Mouse (Mus musculus): ENCODE measurements around the gene Mast4.

Mast4 gene

GRCm38 (mm10) chr13:103121796-103122792 lies 212.2 kb downstream of the Mast4 start:
- DNase-seq (ENCODE audit: low read depth, low spot score), result no peak

- no peak for DNase-seq (ENCODE audit: low read depth, low spot score)
These were observed 213.6 kb downstream of the Mast4 start for GRCm38 (mm10) chr13:103120669-103121131.

- no peak for DNase-seq (ENCODE audit: low read depth, low spot score)
These were observed 214.6 kb downstream of the Mast4 start for GRCm38 (mm10) chr13:103119728-103120127.

DNA sequence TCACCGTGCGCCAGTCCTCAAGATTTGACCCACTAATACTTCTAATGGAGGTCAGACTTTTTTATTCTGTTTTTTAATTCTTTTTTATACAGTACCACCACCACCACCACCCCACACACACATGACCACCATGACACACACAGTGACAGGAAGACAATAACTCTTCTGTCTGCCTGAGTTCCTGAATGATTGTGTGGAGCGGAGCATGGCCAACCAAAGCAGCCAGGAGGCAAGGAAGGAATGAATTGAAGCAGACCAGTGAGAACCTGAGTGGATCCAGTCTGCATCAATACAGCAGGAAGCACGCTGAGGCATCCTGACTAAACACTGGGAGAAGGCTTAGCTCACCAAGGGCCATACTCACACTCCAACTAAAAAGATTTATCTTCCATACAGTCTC lies 219.2 kb downstream of the Mast4 start:
- no peak for DNase-seq (ENCODE audit: low read depth, low spot score)

GRCm38 (mm10) chr13:103114274-103114673 lies 220.0 kb downstream of the Mast4 start:
- no peak for DNase-seq (ENCODE audit: low read depth, low spot score)

- DNase-seq (ENCODE audit: low read depth, low spot score), result peak; percentile 3
These were observed 224.4 kb downstream of the Mast4 start for GRCm38 (mm10) chr13:103109872-103110271.

DNA sequence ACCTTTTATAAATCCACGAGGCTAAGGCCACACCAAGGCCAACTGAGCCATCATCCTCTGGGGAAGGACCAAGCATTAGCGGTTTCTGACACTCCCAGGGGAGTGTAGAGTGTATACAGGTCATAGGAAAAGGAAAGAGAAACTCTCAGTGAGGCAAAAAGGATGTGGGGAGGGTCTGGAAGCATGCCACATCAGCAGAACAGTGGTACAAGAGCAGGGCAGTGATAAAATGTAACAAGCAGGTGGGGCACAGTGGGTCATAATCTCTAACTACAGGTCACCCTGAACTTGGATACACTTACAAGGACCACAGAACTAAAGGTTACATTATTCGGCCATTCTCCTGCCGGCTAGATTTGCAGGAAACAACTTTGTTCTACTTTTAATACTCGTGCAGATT lies 226.9 kb downstream of the Mast4 start:
- DNase-seq (ENCODE audit: low read depth, low spot score), result no peak

DNA sequence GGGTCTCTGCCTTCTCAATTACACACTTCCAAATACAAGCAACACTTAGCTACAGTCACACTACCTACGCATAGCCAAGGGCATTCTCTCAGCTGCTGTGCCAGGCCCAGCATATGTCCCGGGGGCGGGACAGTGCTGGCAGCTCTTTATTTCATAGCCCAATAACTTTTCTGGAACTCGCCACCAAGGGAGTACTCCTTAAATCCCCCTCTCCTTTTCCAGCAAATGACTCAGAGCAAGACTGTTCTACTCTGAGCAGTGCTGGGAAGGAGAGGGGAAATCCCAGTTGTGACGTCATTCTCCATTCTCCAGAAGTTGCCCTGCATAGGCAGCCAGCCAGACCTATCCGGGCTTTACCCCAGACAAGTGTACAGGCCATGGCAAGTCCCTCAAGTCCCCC lies 231.7 kb downstream of the Mast4 start:
- no peak for DNase-seq (ENCODE audit: low read depth, low spot score)

DNA sequence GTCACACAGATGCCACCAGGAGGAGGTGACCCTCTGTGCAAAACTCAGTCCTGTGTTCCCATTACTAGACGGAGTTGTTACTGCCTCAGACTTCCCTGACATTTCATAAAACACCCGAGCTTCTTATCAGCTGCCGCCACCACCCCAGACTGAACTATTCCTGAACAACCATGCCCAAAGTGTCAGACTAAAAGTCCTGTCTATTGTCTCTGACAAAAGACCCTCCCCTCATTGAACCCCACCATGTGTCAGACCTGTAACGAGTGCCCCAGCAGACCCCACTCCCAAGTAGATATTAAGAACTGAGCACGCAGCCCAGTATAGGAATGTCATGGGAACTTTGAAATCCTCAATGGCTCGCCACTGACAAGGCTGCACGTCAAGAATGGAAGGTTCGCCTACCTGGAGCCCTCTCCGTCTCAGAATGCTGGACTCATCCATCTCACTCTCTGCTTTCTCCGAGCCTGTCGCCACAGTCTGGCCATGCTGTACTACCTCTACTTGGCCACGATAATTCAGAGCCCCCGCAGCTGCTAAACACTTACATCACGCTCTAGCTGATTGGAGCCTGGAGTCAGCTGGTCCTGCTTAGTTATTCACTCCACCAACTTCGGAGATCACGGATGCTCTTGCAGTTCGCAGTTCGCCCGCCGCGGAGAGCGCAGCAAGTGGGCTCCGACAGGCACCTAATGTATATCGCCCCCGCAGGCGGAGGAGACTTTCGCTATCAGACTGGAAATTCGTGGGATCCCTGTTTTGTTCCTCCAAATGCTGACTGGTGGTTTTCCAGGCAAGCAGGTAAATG lies 237.7 kb downstream of the Mast4 start:
- no peak for DNase-seq (ENCODE audit: low read depth, low spot score)

DNA sequence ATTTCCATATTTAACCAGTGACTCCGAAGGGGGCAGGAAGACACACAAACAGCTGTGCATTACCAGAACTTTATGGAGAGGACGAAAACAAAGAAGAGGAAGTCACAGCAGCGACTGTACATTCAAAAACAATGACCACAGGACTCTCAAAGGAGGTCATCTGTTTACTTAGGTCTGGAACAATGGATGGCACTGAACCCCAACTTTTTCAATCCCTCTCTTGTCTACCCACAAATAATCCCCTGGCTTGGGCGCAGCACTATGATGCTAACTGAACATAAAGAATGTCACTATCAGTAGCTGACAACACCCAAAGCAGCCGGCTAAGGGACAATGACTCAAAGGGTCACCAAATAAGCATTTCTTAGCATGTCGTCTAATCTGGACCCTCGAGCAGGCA lies 238.8 kb downstream of the Mast4 start:
- DNase-seq (ENCODE audit: low read depth, low spot score), result no peak

DNA sequence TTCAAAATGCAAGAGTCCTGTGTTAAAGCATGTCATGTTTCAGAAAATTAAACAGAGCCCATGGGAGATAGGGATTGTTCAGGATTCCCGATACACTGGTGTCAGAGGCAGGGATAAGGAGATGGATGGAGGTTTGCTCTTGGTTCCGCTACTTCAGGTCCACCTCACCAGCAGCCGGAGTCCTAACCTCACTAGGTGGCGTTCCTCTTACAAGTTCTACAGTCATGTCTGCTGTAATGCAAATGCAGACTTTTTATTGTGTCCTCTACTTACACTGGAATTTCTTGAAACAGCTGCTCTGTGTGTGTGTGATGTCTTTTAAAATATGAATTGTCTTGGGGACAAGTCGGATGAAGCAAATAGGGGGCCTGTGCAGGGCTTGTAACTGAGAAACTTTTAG lies 239.7 kb downstream of the Mast4 start:
- no peak for DNase-seq (ENCODE audit: low read depth, low spot score)

DNA sequence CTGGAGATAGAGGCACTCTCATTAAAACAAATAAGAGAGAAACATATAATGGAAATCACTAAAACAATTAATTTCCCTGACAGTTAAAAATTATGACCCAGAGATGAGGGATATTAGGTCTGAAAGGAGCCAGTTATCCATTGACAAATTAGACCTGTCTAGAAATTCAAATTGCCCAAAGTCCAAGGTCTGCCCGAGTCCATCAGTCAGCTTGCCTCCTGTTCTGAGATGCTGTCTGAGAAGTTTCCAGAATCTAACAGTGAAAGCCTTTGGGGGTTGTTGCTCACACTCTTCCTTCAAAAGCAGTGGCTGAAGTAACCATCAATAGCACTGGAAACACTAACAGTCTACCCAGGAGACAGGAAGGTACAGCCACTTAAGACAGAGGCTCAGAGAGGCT lies 240.6 kb downstream of the Mast4 start:
- no peak for DNase-seq (ENCODE audit: low read depth, low spot score)

DNA sequence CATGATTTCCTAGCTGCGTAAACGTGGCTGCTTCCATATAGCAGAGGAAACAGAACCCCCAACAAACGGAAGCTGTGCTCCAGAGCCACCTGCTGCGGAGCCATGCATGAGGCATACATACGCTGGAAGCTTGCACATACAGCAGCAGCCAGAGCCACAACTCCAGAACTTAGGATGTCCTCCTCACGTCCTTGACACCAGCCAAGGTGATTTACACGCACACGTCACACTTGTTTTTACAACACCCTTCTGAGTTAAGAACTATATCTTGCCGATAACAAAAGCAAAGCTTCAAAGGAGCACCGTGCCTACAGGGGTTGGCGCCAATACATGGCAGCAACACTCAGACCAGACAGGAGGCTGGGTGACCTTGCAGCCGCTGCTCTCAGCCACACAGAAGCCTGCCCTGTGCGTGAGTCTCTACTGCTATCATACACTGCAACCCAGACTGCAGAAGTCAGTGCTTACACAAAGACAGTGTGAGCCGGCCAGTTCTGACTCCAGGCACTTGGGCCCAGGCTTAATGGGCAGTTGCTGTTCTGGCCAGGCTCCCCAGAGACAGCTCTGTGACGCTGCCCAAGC lies 248.7 kb downstream of the Mast4 start:
- DNase-seq (ENCODE audit: low read depth, low spot score), result no peak

GRCm38 (mm10) chr13:103082891-103083290 lies 251.4 kb downstream of the Mast4 start:
- no peak for DNase-seq (ENCODE audit: low read depth, low spot score)

DNA sequence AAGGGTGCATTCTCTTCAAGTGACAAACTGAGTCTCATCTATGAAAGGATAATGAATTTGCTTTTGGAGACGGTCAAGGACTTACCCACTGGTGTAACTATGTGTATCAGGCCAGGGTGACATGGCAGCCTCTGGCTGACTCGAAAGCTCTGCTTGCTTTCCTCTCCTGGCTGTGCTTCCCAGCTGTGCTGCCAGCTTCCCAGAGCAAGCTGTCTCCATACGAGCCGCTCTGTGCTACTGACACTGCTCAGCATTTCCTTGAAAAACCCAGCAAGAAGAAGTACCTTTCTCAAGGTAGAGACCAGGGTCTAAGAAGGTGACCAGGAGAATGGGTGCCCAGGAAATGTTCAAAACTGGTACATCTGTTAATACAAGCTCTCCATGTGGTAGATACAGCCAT lies 254.5 kb downstream of the Mast4 start:
- no peak for DNase-seq (ENCODE audit: low read depth, low spot score)

DNA sequence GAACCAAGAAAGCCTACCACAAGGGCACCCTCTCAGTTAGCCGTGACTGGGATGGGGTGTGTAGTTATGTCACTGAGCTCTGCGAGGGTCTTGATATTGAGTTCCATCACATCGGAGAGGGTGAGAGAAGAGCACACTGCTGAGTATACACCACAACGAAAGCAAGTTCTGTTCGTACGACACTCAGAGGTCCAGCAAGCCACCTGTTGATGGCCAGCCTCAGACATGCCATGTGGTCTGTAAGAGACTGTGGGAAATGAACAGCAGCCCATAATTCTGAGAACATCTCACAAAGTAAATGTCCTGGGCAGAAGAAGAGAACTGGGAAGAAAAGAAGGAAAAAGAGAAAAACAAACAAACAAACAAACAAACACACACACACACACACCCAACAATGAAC lies 255.5 kb downstream of the Mast4 start:
- DNase-seq (ENCODE audit: low read depth, low spot score), result no peak

- DNase-seq (ENCODE audit: low read depth, low spot score), result no peak
These were observed 260.8 kb downstream of the Mast4 start for GRCm38 (mm10) chr13:103073461-103073860.

DNA sequence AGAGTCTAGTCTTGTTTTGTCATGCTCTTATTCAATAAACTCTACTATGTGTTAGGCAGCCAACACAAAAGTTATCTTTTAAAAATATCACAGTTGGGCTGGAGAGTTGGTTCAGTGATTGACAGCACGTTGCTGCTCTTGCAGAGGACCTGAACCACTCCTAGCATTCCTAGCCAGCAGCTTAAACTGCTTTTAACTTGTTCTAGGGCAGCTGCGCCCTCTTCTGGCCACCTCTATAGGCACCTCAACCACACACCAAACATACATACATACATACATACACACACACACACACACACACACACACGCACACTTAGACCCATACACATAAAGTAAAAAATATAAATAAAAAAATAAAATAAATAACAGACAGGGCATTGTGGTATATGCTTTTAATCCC lies 262.5 kb downstream of the Mast4 start:
- DNase-seq (ENCODE audit: low read depth, low spot score), result no peak

GRCm38 (mm10) chr13:103067581-103068166 lies 266.6 kb downstream of the Mast4 start:
- no peak for DNase-seq (ENCODE audit: low read depth, low spot score)

GRCm38 (mm10) chr13:103065437-103065836 lies 268.9 kb downstream of the Mast4 start:
- no peak for DNase-seq (ENCODE audit: low read depth, low spot score)

DNA sequence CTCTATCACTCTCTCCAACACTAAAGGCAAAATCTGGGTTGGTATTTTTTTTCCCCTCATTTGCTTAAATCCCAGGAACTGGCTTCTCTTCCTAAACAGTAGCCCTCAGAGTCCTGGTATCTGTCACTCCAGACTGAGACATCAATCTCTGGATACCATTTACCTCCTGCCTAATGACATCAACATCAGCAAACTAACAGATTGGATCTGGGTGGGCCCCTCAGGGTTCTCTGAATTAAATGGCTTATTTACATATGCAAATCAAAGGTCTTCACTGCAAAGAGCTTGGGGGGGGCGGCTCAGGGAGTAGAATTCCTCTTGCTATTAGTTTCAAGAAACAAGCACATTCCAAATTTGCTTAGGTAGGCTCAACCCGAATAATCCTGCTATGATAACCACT lies 272.6 kb downstream of the Mast4 start:
- DNase-seq (ENCODE audit: low read depth, low spot score), result no peak
